Mouse (Mus musculus) ES-Bruce4 (cell line): ENCODE data around the gene Klf1.

Experiments
- CTCF ChIP-seq: IDR thresholded peaks from one replicate; pipeline ENCODE4 v1.8.1; 2011; ENCODE audit warnings: low read depth, low read length
- POLR2A ChIP-seq: IDR thresholded peaks from one replicate; pipeline ENCODE4 v1.8.1; 2011; ENCODE audit warnings: low read length; ENCODE audit not compliant: insufficient read depth

DNA sequence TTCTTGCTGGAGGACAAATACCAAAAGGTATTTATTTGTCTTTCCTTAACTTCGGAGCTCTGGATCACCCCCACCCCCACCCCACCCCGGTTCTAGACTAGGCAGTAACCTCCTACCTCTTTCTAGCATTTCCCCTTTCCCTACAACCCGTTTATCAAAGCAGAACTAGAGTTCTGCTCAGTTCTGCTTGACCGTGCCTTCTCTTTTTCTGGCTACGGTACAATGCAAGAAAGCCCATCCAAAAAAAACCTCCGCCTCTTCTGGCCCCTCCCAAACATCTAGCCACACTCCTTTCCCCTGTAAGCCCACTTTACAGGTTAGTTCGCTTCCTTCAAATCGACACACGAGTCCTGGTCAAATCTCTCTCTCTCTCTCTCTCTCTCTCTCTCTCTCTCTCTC is 11.8 kb downstream of the Klf1 start:
- TF ChIP-seq CTCF (no peak), POLR2A (no peak)
